Mouse (Mus musculus): ENCODE measurements around the gene Txnip.
"Not testable (repeated sequence)": the region's sequence is repeated elsewhere in the genome, so short reads cannot be mapped to it uniquely, and the experiment has no call there.

The Txnip gene

DNA sequence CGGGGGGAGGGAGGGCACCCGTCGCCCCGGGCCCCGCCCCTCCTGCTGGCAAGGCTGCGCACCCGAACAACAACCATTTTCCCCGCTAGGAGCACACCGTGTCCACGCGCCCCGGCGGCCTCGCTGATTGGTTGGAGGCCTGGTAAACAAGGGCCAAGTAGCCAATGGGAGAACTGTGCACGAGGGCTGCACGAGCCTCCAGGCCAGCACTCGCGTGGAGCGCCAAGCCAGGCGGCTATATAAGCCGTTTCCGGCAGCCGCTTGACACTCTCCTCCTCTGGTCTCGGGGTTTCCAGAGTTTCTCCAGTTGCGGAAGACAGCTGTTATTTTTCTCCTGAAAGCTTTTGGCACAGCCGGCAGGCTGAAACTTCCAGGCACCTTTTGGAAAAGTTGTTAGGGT lies at the start of gene Txnip:
Gene Txnip, plus strand, starts transcription at position 264 of the 400 bp plus-strand sequence.
- peak; percentile 96 for DNase-seq (ENCODE audit: low read depth, low spot score)

DNA sequence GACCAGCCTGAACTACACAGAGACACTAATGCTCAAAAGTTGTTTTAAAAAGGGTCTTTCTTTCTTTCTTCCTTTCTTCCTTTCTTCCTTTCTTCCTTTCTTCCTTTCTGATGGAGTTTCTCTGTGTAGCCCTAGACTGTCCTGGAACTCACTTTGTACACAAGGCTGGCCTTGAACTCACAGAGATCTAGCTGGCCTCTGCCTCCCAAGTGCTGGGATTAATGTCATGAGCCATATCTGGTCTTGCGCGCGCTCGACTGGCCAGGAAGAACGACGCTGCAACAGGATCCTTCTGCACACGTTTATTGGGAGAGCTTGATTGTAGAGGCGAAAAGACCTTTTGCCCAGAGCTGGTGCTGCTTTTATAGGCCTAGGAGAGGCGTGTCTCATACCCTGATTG lies 49.8 kb upstream of the Txnip start:
- DNase-seq (ENCODE audit: low read depth, low spot score), result not testable (repeated sequence)

DNA sequence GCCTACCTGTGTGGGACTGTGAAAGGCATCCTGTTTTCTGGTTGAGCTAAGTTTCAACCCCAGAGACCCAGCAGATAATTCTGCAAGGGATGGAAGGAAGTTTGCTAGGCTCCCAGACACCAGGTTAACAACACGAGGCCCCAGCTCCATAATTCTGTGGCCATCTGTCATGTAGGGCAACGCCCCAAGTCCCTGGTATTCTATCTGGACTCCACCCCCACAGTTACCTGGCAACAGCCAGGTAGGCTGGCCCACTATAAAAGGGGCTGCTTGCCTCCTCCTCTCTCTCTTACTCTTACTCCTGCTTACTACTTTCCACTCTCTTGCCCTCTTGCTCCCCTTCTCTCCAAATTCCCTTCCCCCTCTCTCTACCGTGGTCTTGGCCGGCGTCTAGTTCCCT lies 37.6 kb upstream of the Txnip start:
- DNase-seq (ENCODE audit: low read depth, low spot score), result no peak

DNA sequence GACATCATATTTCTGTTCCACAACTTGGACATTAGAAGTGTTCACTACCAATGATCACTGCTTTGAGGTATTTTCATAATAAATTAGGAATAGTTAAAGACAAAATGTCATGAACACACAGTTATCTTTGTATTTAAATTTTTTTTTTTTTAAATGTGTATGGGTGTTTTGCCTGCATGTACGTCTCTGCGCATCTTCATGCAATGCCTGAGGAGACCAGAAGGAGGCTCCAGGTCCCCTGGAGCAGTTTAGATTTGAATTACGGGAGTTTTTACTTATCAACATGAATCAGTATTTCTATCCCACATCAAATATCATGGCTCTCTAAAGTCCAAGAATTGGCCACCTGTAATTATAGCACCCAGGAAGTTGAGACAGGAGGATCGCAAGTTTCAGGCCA lies 35.6 kb upstream of the Txnip start:
- no peak for DNase-seq (ENCODE audit: low read depth, low spot score)

DNA sequence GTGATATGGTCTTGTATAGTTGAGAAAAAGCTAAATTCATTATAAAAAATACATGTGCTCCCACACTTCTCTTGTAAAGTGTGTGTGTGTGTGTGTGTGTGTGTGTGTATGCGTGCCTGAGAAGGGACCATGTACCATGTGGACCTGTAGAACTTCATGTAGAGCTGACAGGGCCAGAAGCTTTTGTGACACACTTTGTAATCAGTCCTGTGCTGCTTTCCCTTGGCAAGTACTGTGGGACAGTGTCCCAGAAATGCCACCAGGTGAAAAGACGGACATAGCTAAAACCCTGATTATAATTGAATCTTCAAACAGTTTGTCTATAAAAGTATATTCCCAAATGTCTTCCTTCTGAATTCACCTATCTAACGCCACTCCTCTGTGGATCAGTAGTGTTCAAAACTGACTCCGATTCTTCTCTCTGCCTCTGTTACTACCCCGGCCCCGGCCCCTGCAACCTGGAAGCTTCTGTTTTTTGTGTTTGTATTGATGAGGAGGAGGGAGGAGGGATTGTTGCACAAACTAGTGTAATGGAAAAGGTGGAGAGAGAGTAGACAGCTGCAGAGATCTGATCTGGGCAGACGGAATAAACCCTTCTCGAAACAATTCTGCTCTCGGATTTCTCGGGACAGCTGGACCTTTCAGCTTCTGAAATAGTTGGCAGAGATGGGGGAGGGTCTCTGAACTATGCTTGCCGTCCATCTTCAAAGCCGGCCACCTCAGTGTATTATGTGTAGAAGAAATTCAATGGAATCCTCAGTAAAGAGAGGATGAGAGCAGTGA lies 33.5 kb upstream of the Txnip start:
- no peak for DNase-seq (ENCODE audit: low read depth, low spot score)

DNA sequence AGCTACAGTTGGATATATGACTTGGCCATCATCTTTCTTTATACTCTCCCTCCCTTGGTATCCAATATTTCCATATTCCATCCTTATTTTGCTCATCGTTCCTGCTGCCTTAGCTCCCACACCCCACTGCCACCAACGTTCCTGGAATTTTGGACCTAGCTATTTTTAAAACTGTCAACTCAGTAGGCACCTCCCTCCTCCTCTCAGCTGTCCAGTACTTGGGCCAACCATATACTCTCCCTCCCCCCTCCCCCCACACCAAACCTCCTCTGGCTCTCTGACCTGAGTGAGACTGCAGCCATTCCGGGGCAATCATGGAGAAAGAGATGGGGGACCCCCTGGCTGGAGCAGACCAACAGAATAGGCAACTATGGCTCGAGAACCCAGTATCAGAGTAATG lies 32.8 kb upstream of the Txnip start, which contains the start of gene Hfe2:
Gene Hfe2, plus strand, starts transcription at position 259 of the 400 bp plus-strand sequence.
- no peak for DNase-seq (ENCODE audit: low read depth, low spot score)

DNA sequence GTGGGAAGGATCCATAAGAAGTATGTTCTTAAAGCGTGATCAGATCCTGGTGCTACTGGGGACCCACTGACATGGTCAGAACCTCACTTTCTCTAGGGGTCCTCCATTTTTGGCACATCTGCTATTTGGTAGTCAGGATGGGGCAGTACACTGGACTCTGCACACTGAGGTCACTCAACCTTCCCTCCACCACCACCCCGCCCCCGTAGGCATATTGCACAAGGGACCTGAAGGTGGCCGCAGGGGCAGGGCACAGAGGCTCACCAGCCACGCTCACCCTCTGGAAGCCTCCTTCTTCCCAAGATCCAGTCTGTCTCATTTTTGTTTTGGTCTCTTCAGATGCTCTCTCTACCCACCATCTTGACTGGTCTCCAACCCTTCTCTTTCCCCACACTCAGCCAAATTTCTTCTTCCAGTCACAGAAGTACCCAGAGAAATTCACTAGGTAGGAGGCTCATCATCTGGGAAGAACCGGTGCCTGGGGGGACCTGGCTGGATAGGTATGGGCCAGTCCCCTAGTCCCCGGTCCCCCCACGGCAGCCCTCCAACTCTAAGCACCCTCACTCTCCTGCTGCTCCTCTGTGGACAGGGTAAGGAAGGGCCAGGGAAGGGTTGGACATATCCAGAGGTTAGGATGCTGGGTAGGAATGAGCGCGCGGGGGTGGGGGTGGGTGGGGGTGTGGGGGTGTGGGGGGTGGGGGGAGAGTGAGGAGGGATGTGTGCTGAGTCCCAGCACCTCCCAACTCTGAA lies 31.6 kb upstream of the Txnip start:
- no peak for DNase-seq (ENCODE audit: low read depth, low spot score)

DNA sequence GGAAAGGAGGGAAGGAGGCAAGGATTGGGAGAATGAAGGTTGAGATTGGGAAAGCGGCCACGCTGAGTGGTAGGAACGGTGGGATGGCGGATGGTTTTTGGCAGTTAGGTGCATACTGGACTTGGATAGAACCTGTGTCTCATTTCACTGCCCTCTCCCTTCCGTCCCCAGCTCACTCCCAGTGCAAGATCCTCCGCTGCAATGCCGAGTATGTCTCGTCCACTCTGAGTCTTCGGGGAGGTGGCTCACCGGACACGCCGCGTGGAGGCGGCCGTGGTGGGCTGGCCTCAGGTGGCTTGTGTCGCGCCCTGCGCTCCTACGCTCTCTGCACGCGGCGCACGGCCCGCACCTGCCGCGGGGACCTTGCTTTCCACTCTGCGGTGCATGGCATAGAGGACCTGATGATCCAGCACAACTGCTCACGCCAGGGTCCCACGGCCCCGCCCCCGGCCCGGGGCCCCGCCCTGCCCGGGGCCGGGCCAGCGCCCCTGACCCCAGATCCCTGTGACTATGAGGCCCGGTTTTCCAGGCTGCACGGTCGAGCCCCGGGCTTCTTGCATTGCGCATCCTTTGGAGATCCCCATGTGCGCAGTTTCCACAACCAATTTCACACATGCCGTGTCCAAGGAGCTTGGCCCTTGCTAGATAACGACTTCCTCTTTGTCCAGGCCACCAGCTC lies 30.8 kb upstream of the Txnip start:
- no peak for DNase-seq (ENCODE audit: low read depth, low spot score)

DNA sequence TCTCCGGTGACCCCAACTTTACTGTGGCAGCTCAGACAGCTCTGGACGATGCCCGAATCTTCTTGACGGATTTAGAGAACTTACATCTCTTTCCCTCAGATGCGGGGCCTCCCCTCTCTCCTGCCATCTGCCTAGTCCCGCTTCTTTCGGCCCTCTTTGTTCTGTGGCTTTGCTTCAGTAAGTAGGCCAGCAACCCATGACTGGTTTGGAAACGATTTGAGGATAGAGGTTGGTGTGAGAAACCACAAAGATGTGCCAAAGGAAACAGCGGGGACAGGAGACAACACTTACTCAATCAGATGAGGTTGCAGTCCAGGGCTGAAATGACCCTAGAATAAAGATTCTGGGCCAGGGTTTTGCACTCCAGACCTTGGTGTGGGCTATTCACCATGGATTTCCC lies 29.3 kb upstream of the Txnip start:
- no peak for DNase-seq (ENCODE audit: low read depth, low spot score)

DNA sequence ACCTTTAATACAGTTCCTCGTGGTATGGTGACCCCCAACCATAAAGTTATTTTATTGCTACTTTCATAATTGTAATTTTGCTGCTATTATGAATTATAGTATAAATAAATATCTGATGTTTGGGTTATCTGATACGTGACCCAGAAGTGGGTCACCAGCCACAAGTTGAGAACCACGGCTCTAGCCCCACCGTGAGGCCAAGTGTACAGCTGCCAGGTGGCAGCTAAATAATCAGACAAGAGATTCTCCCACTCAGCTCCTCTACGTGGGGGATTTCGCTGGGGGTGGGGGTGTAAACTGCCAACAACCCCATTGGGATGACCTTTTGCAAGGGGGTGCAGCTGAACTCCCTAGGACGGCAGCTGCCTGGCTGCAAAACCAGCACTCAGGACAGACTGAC lies 25.7 kb upstream of the Txnip start:
- no peak for DNase-seq (ENCODE audit: low read depth, low spot score)

DNA sequence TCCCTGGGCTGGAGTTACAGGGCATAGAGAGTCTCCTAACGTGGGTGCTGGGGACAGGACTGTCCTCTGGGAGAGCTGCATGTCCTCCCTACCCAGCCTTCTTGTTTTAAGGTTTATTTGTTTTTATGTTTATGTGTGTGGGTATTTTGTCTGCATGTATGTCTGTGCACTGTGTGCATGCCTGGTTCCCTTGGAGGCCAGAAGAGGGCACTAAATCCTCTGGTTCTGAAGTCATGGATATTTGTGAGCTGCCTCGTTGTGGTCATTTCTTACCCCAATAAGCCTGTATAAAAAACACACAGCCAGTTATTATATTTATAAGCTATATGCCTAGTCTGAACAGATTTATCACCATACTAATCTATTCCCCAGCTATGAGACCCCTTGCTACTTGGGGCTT lies 23.5 kb upstream of the Txnip start:
- DNase-seq (ENCODE audit: low read depth, low spot score), result no peak

DNA sequence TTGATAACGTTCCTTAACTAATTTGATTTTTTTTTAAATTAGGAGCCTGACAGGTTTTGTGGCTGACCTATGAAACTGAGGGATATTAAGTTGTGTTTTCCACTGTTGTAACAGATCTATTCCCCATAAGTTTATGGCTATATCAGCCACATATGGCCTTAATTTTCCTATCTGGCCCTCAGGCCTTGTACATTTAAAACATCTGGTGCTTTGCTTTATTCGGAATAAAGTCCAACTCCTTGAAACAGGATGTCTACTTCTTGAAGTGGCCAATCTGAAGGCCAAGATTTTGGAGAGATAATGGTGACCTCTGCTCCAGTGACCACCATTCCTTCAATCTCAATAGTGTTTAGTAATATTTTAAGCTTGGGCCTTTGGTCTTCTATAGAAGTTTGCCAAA lies 18.4 kb upstream of the Txnip start:
- no peak for DNase-seq (ENCODE audit: low read depth, low spot score)

DNA sequence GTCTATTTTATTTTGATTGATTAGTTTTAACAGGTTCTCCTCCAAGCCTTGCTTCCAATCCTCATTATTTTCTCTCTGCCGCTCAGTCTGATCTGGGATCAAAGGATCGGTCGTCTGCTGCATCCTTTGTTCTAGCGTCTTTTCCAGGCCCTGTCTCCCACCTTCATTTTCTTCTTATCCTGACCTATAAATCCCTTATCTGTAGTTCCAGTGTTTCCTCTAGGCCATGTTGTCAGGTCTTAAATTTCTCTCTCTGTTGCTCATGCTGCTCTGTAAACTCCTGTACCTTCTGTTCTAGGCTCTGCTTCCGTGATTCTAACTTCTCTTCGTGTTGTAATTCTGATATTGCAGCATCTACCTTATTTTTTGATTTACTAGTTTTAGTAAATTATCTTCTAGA lies 17.0 kb upstream of the Txnip start:
- no peak for DNase-seq (ENCODE audit: low read depth, low spot score)

DNA sequence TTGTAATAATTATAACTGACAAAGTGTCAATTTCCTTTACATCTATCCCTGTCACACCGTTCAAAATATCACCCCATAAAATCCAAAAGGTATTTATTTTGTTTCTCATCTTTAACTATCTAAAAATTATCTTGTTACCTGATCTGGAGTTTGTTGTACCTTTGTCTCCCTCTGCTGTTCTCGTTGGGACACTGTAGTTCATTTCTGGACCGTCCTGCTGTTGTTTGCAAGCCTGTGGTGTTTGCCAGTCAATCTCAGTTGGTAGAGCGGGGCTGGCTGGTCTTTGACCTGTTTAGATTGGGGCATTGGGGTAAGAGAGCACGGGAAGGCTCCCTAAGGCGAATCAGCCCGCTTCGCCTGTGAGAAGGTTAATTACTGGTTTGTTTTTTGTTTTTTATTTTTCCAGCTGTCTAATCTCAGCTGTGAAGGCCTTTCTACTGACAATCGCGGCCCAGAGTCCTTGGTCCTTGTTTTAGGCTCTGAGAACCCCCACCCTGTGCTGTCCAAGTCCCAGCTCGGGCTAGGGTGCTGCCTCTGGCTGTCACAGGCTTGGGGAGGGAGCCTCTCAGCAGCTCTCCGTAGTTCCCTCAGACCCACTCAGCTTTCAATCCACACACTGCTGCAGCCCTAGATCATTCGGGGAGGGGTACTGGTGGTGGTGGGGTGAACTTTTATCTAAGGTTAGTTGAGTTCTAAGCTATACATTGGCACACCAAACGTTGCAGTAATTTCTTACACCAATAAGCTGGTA lies 16.3 kb upstream of the Txnip start:
- no peak for DNase-seq (ENCODE audit: low read depth, low spot score)

DNA sequence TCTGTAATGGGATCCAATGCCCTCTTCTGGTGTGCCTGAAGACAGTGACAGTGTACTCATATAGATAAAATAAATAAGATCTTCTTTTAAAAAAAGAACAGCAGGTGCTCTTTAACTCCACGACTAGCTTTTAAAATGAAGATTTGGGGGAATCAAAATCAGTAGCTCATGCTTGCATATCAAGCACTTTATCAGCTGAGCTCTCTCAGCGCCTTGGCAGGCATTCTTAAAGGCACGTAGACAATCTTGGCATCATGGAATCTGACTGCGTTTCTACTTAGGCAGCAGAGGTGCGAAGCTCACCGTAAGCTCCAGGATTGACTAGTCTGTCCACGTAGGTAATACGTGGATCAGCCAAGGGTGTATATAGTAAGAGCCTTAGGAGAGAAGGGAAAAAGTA lies 15.2 kb upstream of the Txnip start:
- no peak for DNase-seq (ENCODE audit: low read depth, low spot score)

DNA sequence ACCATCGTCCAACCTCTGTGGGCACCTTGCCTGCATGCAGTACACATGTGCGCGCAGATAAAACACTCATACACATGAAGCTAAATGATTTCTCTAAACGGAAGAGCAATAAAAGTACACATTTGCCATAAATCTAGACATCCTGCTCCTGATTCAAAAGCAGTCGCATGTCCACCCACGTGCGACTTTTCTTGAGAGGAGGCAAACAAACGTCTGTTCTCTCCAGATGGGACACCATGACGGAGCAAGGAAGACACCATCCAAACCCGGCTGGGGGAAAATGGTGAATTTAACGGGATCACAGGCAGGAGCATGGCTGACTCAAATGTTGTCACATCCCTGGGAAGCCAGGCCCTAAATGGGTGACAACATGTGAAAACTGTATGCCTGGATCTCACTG lies 14.4 kb upstream of the Txnip start:
- DNase-seq (ENCODE audit: low read depth, low spot score), result no peak

DNA sequence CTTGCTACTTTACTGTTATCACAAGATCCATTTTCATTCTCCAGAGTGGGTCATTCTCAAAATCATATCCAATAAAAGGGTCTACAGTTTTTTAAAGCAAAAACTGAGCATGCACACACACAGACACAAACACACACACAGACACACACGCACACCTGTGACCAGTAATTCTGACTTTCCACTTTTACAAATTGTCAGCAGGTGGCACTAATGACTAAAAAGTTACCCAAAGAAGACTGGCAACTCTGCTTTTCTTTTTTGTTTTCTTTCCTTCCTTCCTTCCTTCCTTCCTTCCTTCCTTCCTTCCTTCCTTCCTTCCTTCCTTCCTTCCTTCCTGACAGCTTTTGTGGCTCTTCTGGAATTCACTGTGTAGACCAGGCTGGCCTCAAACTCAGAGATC lies 12.2 kb upstream of the Txnip start:
- DNase-seq (ENCODE audit: low read depth, low spot score), result no peak

DNA sequence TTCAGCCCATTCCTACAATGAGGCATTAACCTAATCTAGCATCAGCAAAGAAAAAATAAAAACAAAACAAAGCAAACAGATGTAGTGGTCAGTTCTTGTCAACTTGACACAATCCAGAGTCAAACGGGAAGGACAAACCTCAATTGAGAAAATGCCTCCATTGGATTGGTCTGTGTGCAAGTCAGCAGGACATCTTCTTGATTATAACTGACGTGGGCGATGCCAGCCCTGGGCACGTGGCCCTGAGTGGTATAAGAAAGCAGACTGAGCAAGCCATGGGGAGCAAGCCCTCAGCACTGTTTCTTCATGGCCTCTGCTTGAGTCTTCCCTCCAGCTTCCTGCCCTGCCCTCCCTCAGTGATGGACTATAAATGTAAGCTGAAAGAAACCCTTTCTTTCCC lies 10.9 kb upstream of the Txnip start:
- no peak for DNase-seq (ENCODE audit: low read depth, low spot score)

DNA sequence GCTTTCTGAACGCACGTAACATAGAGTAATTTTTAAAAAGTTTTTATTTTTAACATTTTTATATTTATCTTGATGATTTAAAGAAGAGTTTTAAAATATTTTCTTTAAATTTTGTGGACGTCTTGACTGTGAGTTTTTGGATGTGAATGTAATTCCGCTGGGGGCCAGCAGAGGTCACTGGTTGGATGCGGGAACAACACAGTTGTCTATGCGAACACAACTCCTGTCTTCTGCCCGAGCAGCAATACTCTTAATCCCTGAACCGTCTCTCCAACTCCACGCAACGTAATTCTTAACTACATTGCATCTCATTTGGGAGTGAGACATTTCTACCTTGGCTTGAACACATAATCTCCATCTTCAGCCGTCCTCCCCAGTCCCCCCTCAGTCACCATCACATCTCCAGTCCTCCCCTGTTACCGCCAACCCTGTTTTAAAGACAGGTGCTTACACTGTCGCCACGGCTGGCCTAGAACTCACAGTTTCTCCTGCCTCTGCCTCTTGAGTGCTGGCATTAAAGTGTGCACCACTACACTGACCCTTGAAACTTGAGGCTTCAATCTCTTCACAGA lies 10.3 kb upstream of the Txnip start:
- DNase-seq (ENCODE audit: low read depth, low spot score), result peak; percentile 46

DNA sequence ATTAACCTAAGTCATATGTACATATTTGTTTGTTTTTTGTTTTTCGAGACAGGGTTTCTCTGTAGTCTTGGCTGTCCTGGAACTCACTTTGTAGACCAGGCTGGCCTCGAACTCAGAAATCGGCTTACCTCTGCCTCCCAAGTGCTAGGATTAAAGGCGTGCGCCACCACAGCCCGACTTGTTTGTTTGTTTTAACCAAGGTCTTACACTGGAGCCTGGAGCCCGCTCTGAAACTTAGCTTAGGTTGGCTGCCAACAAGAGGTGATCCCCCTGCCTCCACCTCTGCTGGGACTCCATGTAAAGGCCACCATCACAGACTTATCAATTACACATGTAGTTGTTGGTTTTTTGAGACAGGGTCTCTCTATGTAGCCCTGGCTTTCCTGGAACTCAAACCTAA lies 8.9 kb upstream of the Txnip start:
- no peak for DNase-seq (ENCODE audit: low read depth, low spot score)

DNA sequence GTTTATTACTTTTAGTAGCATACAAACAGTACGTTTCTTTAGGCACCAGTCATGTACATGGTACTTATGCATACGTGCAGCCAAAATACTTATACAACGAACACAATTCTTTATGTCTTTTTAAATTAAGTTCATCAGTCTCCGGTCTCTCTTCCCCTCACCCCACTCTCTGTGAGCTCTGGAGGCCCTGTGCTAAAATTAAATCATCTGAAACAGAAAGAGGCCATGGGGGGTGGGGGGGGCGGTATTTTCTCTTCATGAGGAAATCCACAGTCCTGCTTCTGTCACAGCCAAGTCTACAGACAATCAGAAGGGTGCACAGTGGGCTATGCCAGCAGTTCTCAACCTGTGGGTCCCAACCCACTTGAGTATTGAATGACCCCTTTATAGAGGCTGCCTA lies 8.4 kb upstream of the Txnip start:
- DNase-seq (ENCODE audit: low read depth, low spot score), result no peak

DNA sequence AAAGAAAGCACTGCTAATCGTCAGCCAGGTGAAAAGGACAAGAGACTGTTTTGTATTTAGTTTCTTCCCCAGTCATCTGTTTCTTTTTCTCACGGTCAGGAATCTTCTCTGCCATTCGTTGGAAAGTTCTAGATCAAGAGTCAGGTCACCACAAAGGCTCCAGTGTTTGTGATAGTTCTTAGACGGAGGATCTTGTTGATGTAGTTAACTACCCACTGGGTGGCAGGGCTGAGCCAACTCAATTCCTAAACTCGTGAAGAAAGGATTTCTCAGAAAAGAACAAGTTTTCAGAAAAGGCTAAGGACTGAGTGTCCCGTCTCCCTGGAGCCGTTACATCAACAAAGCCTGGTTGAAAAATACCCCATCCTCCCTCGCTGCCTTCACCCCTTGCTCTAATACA lies 6.6 kb upstream of the Txnip start:
- DNase-seq (ENCODE audit: low read depth, low spot score), result no peak
